Mouse (Mus musculus) induced T-regulatory cell, adult 2 months (primary cell): ENCODE data around the gene Ampd3.
A peak's percentile ranks its signal among the peaks of the same experiment; 100 is the strongest.

ENCODE experiments used
- DNase-seq: peaks from one replicate; pipeline ENCODE4 v3.0.0-alpha.2; 2012; ENCODE audit warnings: low read depth

Gene Ampd3

GRCm38 (mm10) chr7:110769094-110769493, 1.1 kb downstream of the Ampd3 start:
- DNase-seq = peak; percentile 64

GRCm38 (mm10) chr7:110770949-110771348, 2.9 kb downstream of the Ampd3 start:
- DNase-seq = no peak

- DNase-seq = no peak
Measured at GRCm38 (mm10) chr7:110772343-110772742, 4.3 kb downstream of the Ampd3 start.

- DNase-seq = no peak
Measured at GRCm38 (mm10) chr7:110773204-110774002, 5.4 kb downstream of the Ampd3 start.

GRCm38 (mm10) chr7:110774077-110774476, 6.1 kb downstream of the Ampd3 start:
- no peak for DNase-seq

GRCm38 (mm10) chr7:110774674-110775073, 6.7 kb downstream of the Ampd3 start:
- no peak for DNase-seq

- DNase-seq = no peak
Measured at GRCm38 (mm10) chr7:110777146-110778001, 9.4 kb downstream of the Ampd3 start.

GRCm38 (mm10) chr7:110778933-110779332, 10.9 kb downstream of the Ampd3 start:
- no peak for DNase-seq

GRCm38 (mm10) chr7:110779605-110780111, 11.7 kb downstream of the Ampd3 start:
- no peak for DNase-seq

- DNase-seq = no peak
Measured at GRCm38 (mm10) chr7:110780520-110780919, 12.5 kb downstream of the Ampd3 start.

- DNase-seq = no peak
Measured at GRCm38 (mm10) chr7:110781231-110781711, 13.3 kb downstream of the Ampd3 start.

- no peak for DNase-seq
Measured at GRCm38 (mm10) chr7:110782135-110782534, 14.1 kb downstream of the Ampd3 start.

- DNase-seq = no peak
Measured at GRCm38 (mm10) chr7:110782845-110783478, 15.0 kb downstream of the Ampd3 start.

GRCm38 (mm10) chr7:110784965-110785364, 17.0 kb downstream of the Ampd3 start:
- no peak for DNase-seq

GRCm38 (mm10) chr7:110785741-110786146, 17.7 kb downstream of the Ampd3 start:
- DNase-seq = no peak

- DNase-seq = no peak
Measured at GRCm38 (mm10) chr7:110787310-110787709, 19.3 kb downstream of the Ampd3 start.

- no peak for DNase-seq
Measured at GRCm38 (mm10) chr7:110790878-110791277, 22.9 kb downstream of the Ampd3 start.

- no peak for DNase-seq
Measured at GRCm38 (mm10) chr7:110792201-110792600, 24.2 kb downstream of the Ampd3 start.

- no peak for DNase-seq
Measured at GRCm38 (mm10) chr7:110792834-110793233, 24.8 kb downstream of the Ampd3 start.

- DNase-seq = no peak
Measured at GRCm38 (mm10) chr7:110794722-110795121, 26.7 kb downstream of the Ampd3 start.

- DNase-seq = peak; percentile 86
Measured at GRCm38 (mm10) chr7:110796367-110797051, 28.5 kb downstream of the Ampd3 start.
